Mouse (Mus musculus): ENCODE data around the gene Nr3c2. TPM values are rescaled to one million over a fixed set of nuclear protein-coding genes. Genes with fewer than 3 reads are reported as not detected.

The Nr3c2 gene
- polyA plus RNA-seq (2014; fragmentation: Nextera tagmentation; extraction: Ambion mirVana): 0.58 and 0.61 TPM in 2 replicates

GRCm38 (mm10) chr8:76899411-76900154 is at the start of gene Nr3c2:
Gene Nr3c2 (plus strand): TSS chr8:76899442.
- Histone ChIP-seq H3K36me3 (replicated peaks; ENCODE audit: control insufficient read depth, insufficient read depth, low read depth, low read length) (no peaks in the 10 kb centered on the region), H3K27ac (replicated peaks; ENCODE audit: low read depth, low read length) (no peak within 1 kb of the TSS), H3K9ac (replicated peaks; ENCODE audit: low read length) (peak within 1 kb of the TSS; percentile 36), H3K4me3 (ENCODE audit: low read depth, low read length) (peak within 1 kb of the TSS; percentile 59), H3K27me3 (ENCODE audit: control insufficient read depth, insufficient read depth, low read length) (peaks cover 33% of the 10 kb centered on the region), H3K9me3 (replicated peaks; ENCODE audit: control insufficient read depth, low read length) (no peaks in the 10 kb centered on the region), H3K4me1 (ENCODE audit: control insufficient read depth, insufficient read depth, low read length) (no peaks in the 10 kb centered on the region; the same call in 1 of the 2 replicates), H3K4me2 (ENCODE audit: low read depth, low read length) (peak within 1 kb of the TSS; percentile 97)
- under 1% methylated on average over 43 of the region's 47 CpGs for WGBS
- ATAC-seq (replicated peaks; ENCODE audit: insufficient number of reproducible peaks, low FRiP score, low TSS enrichment, low read depth) (no peak), DNase-seq (ENCODE audit: low spot score) (peak; percentile 14)

GRCm38 (mm10) chr8:76858534-76858933 is 40.7 kb upstream of the Nr3c2 start:
- Histone ChIP-seq H3K36me3 (replicated peaks; ENCODE audit: control insufficient read depth, insufficient read depth, low read depth, low read length) (no peaks in the 10 kb centered on the region), H3K4me1 (ENCODE audit: control insufficient read depth, insufficient read depth, low read length) (no peaks in the 10 kb centered on the region), H3K27ac (replicated peaks; ENCODE audit: low read depth, low read length) (no peak overlapping the region), H3K27me3 (ENCODE audit: control insufficient read depth, insufficient read depth, low read length) (no peaks in the 10 kb centered on the region), H3K4me2 (ENCODE audit: low read depth, low read length) (no peak overlapping the region), H3K9ac (replicated peaks; ENCODE audit: low read length) (no peak overlapping the region), H3K9me3 (replicated peaks; ENCODE audit: control insufficient read depth, low read length) (no peaks in the 10 kb centered on the region), H3K4me3 (ENCODE audit: low read depth, low read length) (no peak overlapping the region)
- no peak for ATAC-seq (replicated peaks; ENCODE audit: insufficient number of reproducible peaks, low FRiP score, low TSS enrichment, low read depth)
- DNase-seq (ENCODE audit: low spot score): no peak
- WGBS: 75% methylated on average over 2 of the region's 2 CpGs

- DNase-seq (ENCODE audit: low spot score) (no peak), ATAC-seq (replicated peaks; ENCODE audit: insufficient number of reproducible peaks, low FRiP score, low TSS enrichment, low read depth) (no peak)
- H3K9ac ChIP-seq (replicated peaks; ENCODE audit: low read length): no peak overlapping the region
- H3K27ac ChIP-seq (replicated peaks; ENCODE audit: low read depth, low read length): no peak overlapping the region
- H3K27me3 ChIP-seq (ENCODE audit: control insufficient read depth, insufficient read depth, low read length): no peaks in the 10 kb centered on the region
- no peaks in the 10 kb centered on the region for H3K36me3 ChIP-seq (replicated peaks; ENCODE audit: control insufficient read depth, insufficient read depth, low read depth, low read length)
- H3K4me1 ChIP-seq (ENCODE audit: control insufficient read depth, insufficient read depth, low read length): no peaks in the 10 kb centered on the region
- H3K4me2 ChIP-seq (ENCODE audit: low read depth, low read length): no peak overlapping the region
- H3K9me3 ChIP-seq (replicated peaks; ENCODE audit: control insufficient read depth, low read length): no peaks in the 10 kb centered on the region
- no peak overlapping the region for H3K4me3 ChIP-seq (ENCODE audit: low read depth, low read length)
These were observed 39.5 kb upstream of the Nr3c2 start for GRCm38 (mm10) chr8:76859709-76860108.

- Histone ChIP-seq H3K4me3 (ENCODE audit: low read depth, low read length) (no peak overlapping the region), H3K4me1 (ENCODE audit: control insufficient read depth, insufficient read depth, low read length) (no peaks in the 10 kb centered on the region), H3K27ac (replicated peaks; ENCODE audit: low read depth, low read length) (no peak overlapping the region), H3K9me3 (replicated peaks; ENCODE audit: control insufficient read depth, low read length) (no peaks in the 10 kb centered on the region), H3K27me3 (ENCODE audit: control insufficient read depth, insufficient read depth, low read length) (no peaks in the 10 kb centered on the region), H3K4me2 (ENCODE audit: low read depth, low read length) (no peak overlapping the region), H3K9ac (replicated peaks; ENCODE audit: low read length) (no peak overlapping the region), H3K36me3 (replicated peaks; ENCODE audit: control insufficient read depth, insufficient read depth, low read depth, low read length) (no peaks in the 10 kb centered on the region)
- ATAC-seq (replicated peaks; ENCODE audit: insufficient number of reproducible peaks, low FRiP score, low TSS enrichment, low read depth) (no peak), DNase-seq (ENCODE audit: low spot score) (no peak)
- WGBS: 86% methylated on average over 1 of the region's 1 CpGs
These were observed 36.2 kb upstream of the Nr3c2 start for GRCm38 (mm10) chr8:76863066-76863465.

GRCm38 (mm10) chr8:76876809-76877208 is 22.4 kb upstream of the Nr3c2 start:
- DNase-seq (ENCODE audit: low spot score) (no peak), ATAC-seq (replicated peaks; ENCODE audit: insufficient number of reproducible peaks, low FRiP score, low TSS enrichment, low read depth) (no peak)
- H3K9me3 ChIP-seq (replicated peaks; ENCODE audit: control insufficient read depth, low read length): no peaks in the 10 kb centered on the region
- no peaks in the 10 kb centered on the region for H3K36me3 ChIP-seq (replicated peaks; ENCODE audit: control insufficient read depth, insufficient read depth, low read depth, low read length)
- no peak overlapping the region for H3K4me2 ChIP-seq (ENCODE audit: low read depth, low read length)
- no peak overlapping the region for H3K4me3 ChIP-seq (ENCODE audit: low read depth, low read length)
- no peak overlapping the region for H3K27ac ChIP-seq (replicated peaks; ENCODE audit: low read depth, low read length)
- H3K27me3 ChIP-seq (ENCODE audit: control insufficient read depth, insufficient read depth, low read length): no peaks in the 10 kb centered on the region
- 94% methylated on average over 2 of the region's 2 CpGs for WGBS
- no peaks in the 10 kb centered on the region for H3K4me1 ChIP-seq (ENCODE audit: control insufficient read depth, insufficient read depth, low read length)
- no peak overlapping the region for H3K9ac ChIP-seq (replicated peaks; ENCODE audit: low read length)

GRCm38 (mm10) chr8:76897050-76897449 is 2.2 kb upstream of the Nr3c2 start:
- no peaks in the 10 kb centered on the region; the same call in 1 of the 2 replicates for H3K4me1 ChIP-seq (ENCODE audit: control insufficient read depth, insufficient read depth, low read length)
- H3K36me3 ChIP-seq (replicated peaks; ENCODE audit: control insufficient read depth, insufficient read depth, low read depth, low read length): no peaks in the 10 kb centered on the region
- DNase-seq (ENCODE audit: low spot score) (no peak), ATAC-seq (replicated peaks; ENCODE audit: insufficient number of reproducible peaks, low FRiP score, low TSS enrichment, low read depth) (no peak)
- no peaks in the 10 kb centered on the region for H3K9me3 ChIP-seq (replicated peaks; ENCODE audit: control insufficient read depth, low read length)
- H3K9ac ChIP-seq (replicated peaks; ENCODE audit: low read length): no peak overlapping the region
- WGBS: 0% methylated on average over 2 of the region's 2 CpGs
- H3K27ac ChIP-seq (replicated peaks; ENCODE audit: low read depth, low read length): no peak overlapping the region
- H3K4me3 ChIP-seq (ENCODE audit: low read depth, low read length): no peak overlapping the region
- H3K27me3 ChIP-seq (ENCODE audit: control insufficient read depth, insufficient read depth, low read length): peaks cover 25% of the 10 kb centered on the region
- no peak overlapping the region for H3K4me2 ChIP-seq (ENCODE audit: low read depth, low read length)

- Histone ChIP-seq H3K27me3 (ENCODE audit: control insufficient read depth, insufficient read depth, low read length) (peaks cover 33% of the 10 kb centered on the region), H3K4me1 (ENCODE audit: control insufficient read depth, insufficient read depth, low read length) (no peaks in the 10 kb centered on the region; the same call in 1 of the 2 replicates), H3K4me3 (ENCODE audit: low read depth, low read length) (peak overlapping the region; percentile 59), H3K27ac (replicated peaks; ENCODE audit: low read depth, low read length) (no peak overlapping the region), H3K4me2 (ENCODE audit: low read depth, low read length) (peak overlapping the region; percentile 97), H3K9me3 (replicated peaks; ENCODE audit: control insufficient read depth, low read length) (no peaks in the 10 kb centered on the region), H3K36me3 (replicated peaks; ENCODE audit: control insufficient read depth, insufficient read depth, low read depth, low read length) (no peaks in the 10 kb centered on the region), H3K9ac (replicated peaks; ENCODE audit: low read length) (peak overlapping the region; percentile 36)
- ATAC-seq (replicated peaks; ENCODE audit: insufficient number of reproducible peaks, low FRiP score, low TSS enrichment, low read depth) (0 out of 2 replicates have a peak, but pooled peaks have one; percentile 6), DNase-seq (ENCODE audit: low spot score) (peak; percentile 54)
- WGBS: under 1% methylated on average over 44 of the region's 60 CpGs
These were observed 376 bp upstream of the Nr3c2 start for GRCm38 (mm10) chr8:76898721-76899410.
